Comparison of ENCODE assay signal across 8 mouse cellular contexts in genomic region chr10:41072116-41072515, GRCm38 (mm10). TPM values are rescaled to one million over a fixed set of nuclear protein-coding genes. Genes with fewer than 3 reads are reported as not detected.
A peak's percentile ranks its signal among the peaks of the same experiment; 100 is the strongest.
DNase-seq lines count a peak whose midpoint lies in the region; ATAC-seq and TF ChIP-seq lines count a peak whose summit lies in the region.

Gene Gpr6 (minus strand): TSS chr10:41072285.

- peaks cover 32% of the 10 kb centered on the region for H3K4me1 ChIP-seq in forebrain, embryonic 15.5 days
- no peaks in the 10 kb centered on the region for H3K4me1 ChIP-seq in lung, adult 2 months (ENCODE audit: control insufficient read depth, insufficient read depth, low read length)

- DNase-seq in heart, adult 11 months: peak; percentile 75
- DNase-seq in heart, postnatal 36 days: no peak
- DNase-seq in layer of hippocampus, postnatal 36 days: peak; percentile 47 to 49
- peak; percentile 59 for DNase-seq in retina, postnatal 1 day
- no peak for DNase-seq in urinary bladder, postnatal 25 days (ENCODE audit: low spot score)
- no peak for DNase-seq in lung, adult 2 months

- peak within 1 kb of the TSS; percentile 58 for H3K4me3 ChIP-seq in forebrain, embryonic 15.5 days
- H3K4me3 ChIP-seq in lung, adult 2 months (replicated peaks; ENCODE audit: extremely low read depth, low read depth, low read length): no peak within 1 kb of the TSS

- H3K9me3 ChIP-seq in forebrain, embryonic 15.5 days: no peaks in the 10 kb centered on the region

- H3K27me3 ChIP-seq in forebrain, embryonic 15.5 days: peaks cover 29% of the 10 kb centered on the region

- no peak for TF ChIP-seq POLR2A in lung, adult 2 months (IDR thresholded peaks at IDR 0.05; ENCODE audit: borderline replicate concordance, extremely low read depth, low read depth, low read length)

- H3K36me3 ChIP-seq in forebrain, embryonic 15.5 days: no peaks in the 10 kb centered on the region

- no peak for TF ChIP-seq CTCF in lung, adult 2 months (IDR thresholded peaks at IDR 0.05; ENCODE audit: insufficient read depth, low read length)

- WGBS in forebrain, embryonic 15.5 days: 2% methylated on average over 23 of the region's 23 CpGs
- WGBS in lung, adult 2 months: 2% methylated on average over 23 of the region's 23 CpGs

- peak; percentile 62 for ATAC-seq in cerebellum, adult (ENCODE audit: insufficient number of reproducible peaks, low FRiP score, low TSS enrichment)
- peak; percentile 78 for ATAC-seq in forebrain, embryonic 15.5 days (replicated peaks)

- H3K4me2 ChIP-seq in forebrain, embryonic 15.5 days (replicated peaks): peak within 1 kb of the TSS; percentile 98

- intact Hi-C loops in heart, postnatal 36 days (cut with DNase I): no loop called here

- peak within 1 kb of the TSS; percentile 53 for H3K9ac ChIP-seq in forebrain, embryonic 15.5 days (replicated peaks)

- H3K27ac ChIP-seq in forebrain, embryonic 15.5 days (replicated peaks): no peak within 1 kb of the TSS

RNA-seq across cellular contexts. Expression of gene Gpr6, which starts in this region (rescaled TPM):
- not detected for total RNA-seq in heart, postnatal 36 days (2021)
- 1.5 and 2.4 TPM in 2 replicates for polyA plus RNA-seq in forebrain, embryonic 15.5 days (2015; fragmentation: Nextera tagmentation; extraction: Ambion mirVana)
- total RNA-seq in layer of hippocampus, postnatal 36 days (2021): under 1 TPM; 0.40 to 0.57 TPM
- polyA plus RNA-seq in lung, adult 2 months (2012; rRNA removed): not detected in 2 replicates

Comparison
In these comparisons a context has a peak if more than half of its experiments do, and no peak if none do; other contexts are left out.
1. DNase-seq: peak in heart, adult 11 months (single experiment) and retina, postnatal 1 day (single experiment); none in heart, postnatal 36 days (0 of 2), urinary bladder, postnatal 25 days (single experiment) and lung, adult 2 months (single experiment).
2. Peak in DNase-seq in layer of hippocampus, postnatal 36 days; RNA of the gene not detected or under 1 TPM.